Mouse (Mus musculus) monocyte, adult 59 days (primary cell): ENCODE data around the gene Adig. TPM values are rescaled to one million over a fixed set of nuclear protein-coding genes. Genes with fewer than 3 reads are reported as not detected.

Source experiments
- total RNA-seq, 2 experiments: library from RNA; stranded (reverse); gene quantifications; one replicate each; pipeline ENCODE4 v1.2.4; 2023

Adig gene
- not detected for total RNA-seq

GRCm38 (mm10) chr2:158501836-158502812, at the start of gene Adig:
Gene Adig (plus strand): TSS chr2:158502612.

GRCm38 (mm10) chr2:158512528-158512927, 10.1 kb downstream of the Adig start, which contains the start of gene Arhgap40:
Gene Arhgap40 (plus strand): TSS chr2:158512796.

Other genes with a start within 250 kb of the Adig start
- not detected for gene Bpi, start 244.5 kb upstream of the Adig start, total RNA-seq
- 1 to 10 TPM; 3.3 to 5.0 TPM for gene Lbp, start 196.1 kb upstream of the Adig start, total RNA-seq
- not detected for gene Snhg11, start 127.0 kb upstream of the Adig start, total RNA-seq
- gene Ralgapb, start 92.8 kb upstream of the Adig start, total RNA-seq: 10 to 100 TPM; 61.3 to 63.8 TPM
- gene Arhgap40, start 10.2 kb downstream of the Adig start, total RNA-seq: not detected
- not detected for gene Slc32a1, start 108.2 kb downstream of the Adig start, total RNA-seq
- gene Actr5, start 122.3 kb downstream of the Adig start, total RNA-seq: 10 to 100 TPM; 30.8 to 31.0 TPM
- 1 to 10 TPM; 1.5 to 1.6 TPM for gene Ppp1r16b, start 162.8 kb downstream of the Adig start, total RNA-seq